Mouse (Mus musculus): ENCODE results near the gene Denr. TPM values are rescaled to one million over a fixed set of nuclear protein-coding genes. Genes with fewer than 3 reads are reported as not detected.

Gene Denr
- total and polyA plus RNA-seq, 2 experiments from 2014 or later = 5.9 to 112 TPM

- H3K27ac ChIP-seq (ENCODE audit: low read depth) = no peak overlapping the region
- no peaks in the 10 kb centered on the region for H3K9me3 ChIP-seq (replicated peaks; ENCODE audit: control insufficient read depth, low read length)
- no peaks in the 10 kb centered on the region for H3K4me1 ChIP-seq (ENCODE audit: control insufficient read depth, insufficient read depth)
- no peaks in the 10 kb centered on the region for H3K27me3 ChIP-seq (ENCODE audit: control insufficient read depth, insufficient read depth, low read length)
- no peak overlapping the region for H3K9ac ChIP-seq (replicated peaks; ENCODE audit: low read depth, low read length)
- ATAC-seq (ENCODE audit: insufficient read depth, low read depth) (no peak), DNase-seq (ENCODE audit: low spot score) (no peak)
- no peak overlapping the region for H3K4me2 ChIP-seq (ENCODE audit: low read depth, low read length)
- H3K36me3 ChIP-seq (replicated peaks; ENCODE audit: control insufficient read depth, insufficient read depth, low read length) = no peaks in the 10 kb centered on the region
- WGBS = 70% methylated on average over 7 of the region's 7 CpGs
- no peak overlapping the region for H3K4me3 ChIP-seq (ENCODE audit: low read depth, low read length)
- TF ChIP-seq CTCF (IDR thresholded peaks at IDR 0.05; ENCODE audit: low read depth) (no peak), EP300 (IDR thresholded peaks at IDR 0.05; ENCODE audit: low read depth) (no peak)
Observed at GRCm38 (mm10) chr5:123883891-123884290, 23.1 kb upstream of the Denr start.

DNA sequence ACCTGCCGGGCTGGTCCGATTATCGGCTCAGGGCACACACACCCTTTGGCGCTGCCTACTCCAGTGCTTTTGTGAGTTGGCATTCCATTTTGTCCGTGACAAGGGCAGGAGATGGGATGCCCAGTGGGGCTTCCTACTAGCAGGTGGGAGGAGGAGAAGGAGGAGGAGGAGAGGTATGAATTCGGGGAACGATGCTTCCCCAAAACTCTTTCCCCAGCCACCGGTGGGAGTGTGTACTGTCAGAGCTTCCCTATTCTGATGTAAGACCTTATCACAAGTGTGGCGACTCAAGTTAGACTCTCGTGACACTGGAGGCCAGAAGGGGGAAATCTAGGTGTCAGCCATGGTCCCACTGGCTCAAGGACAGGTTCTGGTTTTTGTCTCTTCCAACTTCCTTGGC is 22.6 kb upstream of the Denr start:
- WGBS = 54% methylated on average over 10 of the region's 10 CpGs
- TF ChIP-seq CTCF (IDR thresholded peaks at IDR 0.05; ENCODE audit: low read depth) (no peak), EP300 (IDR thresholded peaks at IDR 0.05; ENCODE audit: low read depth) (no peak)
- H3K27me3 ChIP-seq (ENCODE audit: control insufficient read depth, insufficient read depth, low read length) = no peaks in the 10 kb centered on the region
- no peak overlapping the region for H3K4me2 ChIP-seq (ENCODE audit: low read depth, low read length)
- no peak overlapping the region for H3K4me3 ChIP-seq (ENCODE audit: low read depth, low read length)
- ATAC-seq (ENCODE audit: insufficient read depth, low read depth) (no peak), DNase-seq (ENCODE audit: low spot score) (no peak)
- H3K27ac ChIP-seq (ENCODE audit: low read depth) = no peak overlapping the region
- H3K36me3 ChIP-seq (replicated peaks; ENCODE audit: control insufficient read depth, insufficient read depth, low read length) = no peaks in the 10 kb centered on the region
- H3K9ac ChIP-seq (replicated peaks; ENCODE audit: low read depth, low read length) = no peak overlapping the region
- no peaks in the 10 kb centered on the region for H3K9me3 ChIP-seq (replicated peaks; ENCODE audit: control insufficient read depth, low read length)
- H3K4me1 ChIP-seq (ENCODE audit: control insufficient read depth, insufficient read depth) = no peaks in the 10 kb centered on the region

DNA sequence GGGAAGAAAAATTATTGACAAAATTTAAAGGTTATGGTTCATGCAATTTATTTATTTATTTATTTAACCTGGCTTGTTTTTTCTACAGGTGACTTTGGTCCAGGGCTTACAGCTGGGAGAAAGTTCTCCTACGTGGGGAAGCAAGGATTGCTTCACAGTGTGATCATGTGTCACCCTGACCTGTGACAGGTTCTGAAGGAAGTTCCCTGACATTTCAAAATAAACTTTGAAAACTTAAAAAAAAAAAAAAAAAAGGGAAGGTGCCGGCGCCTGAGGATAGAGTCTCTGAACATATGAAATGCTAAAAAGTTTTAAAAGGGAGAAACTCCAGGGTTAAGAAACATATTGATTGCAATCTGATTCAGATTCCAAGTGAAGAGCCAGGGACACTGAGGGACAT is 20.6 kb upstream of the Denr start:
- H3K4me1 ChIP-seq (ENCODE audit: control insufficient read depth, insufficient read depth) = no peaks in the 10 kb centered on the region
- ATAC-seq (ENCODE audit: insufficient read depth, low read depth) (no peak), DNase-seq (ENCODE audit: low spot score) (no peak)
- no peaks in the 10 kb centered on the region for H3K36me3 ChIP-seq (replicated peaks; ENCODE audit: control insufficient read depth, insufficient read depth, low read length)
- H3K9ac ChIP-seq (replicated peaks; ENCODE audit: low read depth, low read length) = no peak overlapping the region
- no peak overlapping the region for H3K4me3 ChIP-seq (ENCODE audit: low read depth, low read length)
- TF ChIP-seq CTCF (IDR thresholded peaks at IDR 0.05; ENCODE audit: low read depth) (no peak), EP300 (IDR thresholded peaks at IDR 0.05; ENCODE audit: low read depth) (no peak)
- WGBS = 69% methylated on average over 3 of the region's 3 CpGs
- no peaks in the 10 kb centered on the region for H3K9me3 ChIP-seq (replicated peaks; ENCODE audit: control insufficient read depth, low read length)
- no peak overlapping the region for H3K4me2 ChIP-seq (ENCODE audit: low read depth, low read length)
- no peak overlapping the region for H3K27ac ChIP-seq (ENCODE audit: low read depth)
- no peaks in the 10 kb centered on the region for H3K27me3 ChIP-seq (ENCODE audit: control insufficient read depth, insufficient read depth, low read length)

DNA sequence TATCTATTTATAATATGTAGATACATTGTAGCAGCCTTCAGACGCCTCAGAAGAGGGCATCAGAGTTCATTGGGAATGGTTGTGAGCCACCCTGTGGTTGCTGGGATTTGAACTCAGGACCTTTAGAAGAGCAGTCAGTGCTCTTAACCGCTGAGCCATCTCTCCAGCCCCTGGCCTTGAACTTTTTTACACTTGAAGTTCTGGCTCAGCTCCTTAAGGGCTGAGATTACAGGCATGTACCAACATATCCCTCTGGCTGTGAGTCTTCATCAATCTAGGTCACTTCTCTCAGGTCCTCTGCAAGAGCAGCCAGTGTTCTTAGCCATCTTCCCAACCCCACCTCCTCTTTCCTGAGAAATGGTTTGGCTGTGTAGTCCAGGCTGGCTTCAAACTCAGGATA is 16.7 kb upstream of the Denr start:
- TF ChIP-seq CTCF (IDR thresholded peaks at IDR 0.05; ENCODE audit: low read depth) = no peak
- TF ChIP-seq EP300 (IDR thresholded peaks at IDR 0.05; ENCODE audit: low read depth) = no peak
- 62% methylated on average over 2 of the region's 2 CpGs for WGBS
- ATAC-seq (ENCODE audit: insufficient read depth, low read depth) = no peak
- DNase-seq (ENCODE audit: low spot score) = no peak
- Histone ChIP-seq H3K27ac (ENCODE audit: low read depth) (no peak overlapping the region), H3K27me3 (ENCODE audit: control insufficient read depth, insufficient read depth, low read length) (no peaks in the 10 kb centered on the region), H3K9ac (replicated peaks; ENCODE audit: low read depth, low read length) (no peak overlapping the region), H3K9me3 (replicated peaks; ENCODE audit: control insufficient read depth, low read length) (no peaks in the 10 kb centered on the region), H3K4me2 (ENCODE audit: low read depth, low read length) (no peak overlapping the region), H3K36me3 (replicated peaks; ENCODE audit: control insufficient read depth, insufficient read depth, low read length) (no peaks in the 10 kb centered on the region), H3K4me1 (ENCODE audit: control insufficient read depth, insufficient read depth) (no peaks in the 10 kb centered on the region), H3K4me3 (ENCODE audit: low read depth, low read length) (no peak overlapping the region)

- Histone ChIP-seq H3K9me3 (replicated peaks; ENCODE audit: control insufficient read depth, low read length) (no peaks in the 10 kb centered on the region), H3K4me1 (ENCODE audit: control insufficient read depth, insufficient read depth) (no peaks in the 10 kb centered on the region), H3K36me3 (replicated peaks; ENCODE audit: control insufficient read depth, insufficient read depth, low read length) (no peaks in the 10 kb centered on the region), H3K4me3 (ENCODE audit: low read depth, low read length) (no peak overlapping the region), H3K27me3 (ENCODE audit: control insufficient read depth, insufficient read depth, low read length) (no peaks in the 10 kb centered on the region), H3K27ac (ENCODE audit: low read depth) (no peak overlapping the region), H3K9ac (replicated peaks; ENCODE audit: low read depth, low read length) (no peak overlapping the region), H3K4me2 (ENCODE audit: low read depth, low read length) (no peak overlapping the region)
- DNase-seq (ENCODE audit: low spot score) (no peak), ATAC-seq (ENCODE audit: insufficient read depth, low read depth) (no peak)
- WGBS = 64% methylated on average over 5 of the region's 5 CpGs
- TF ChIP-seq CTCF (IDR thresholded peaks at IDR 0.05; ENCODE audit: low read depth) = no peak
- TF ChIP-seq EP300 (IDR thresholded peaks at IDR 0.05; ENCODE audit: low read depth) = no peak
Observed at GRCm38 (mm10) chr5:123890987-123891386, 16.0 kb upstream of the Denr start.

DNA sequence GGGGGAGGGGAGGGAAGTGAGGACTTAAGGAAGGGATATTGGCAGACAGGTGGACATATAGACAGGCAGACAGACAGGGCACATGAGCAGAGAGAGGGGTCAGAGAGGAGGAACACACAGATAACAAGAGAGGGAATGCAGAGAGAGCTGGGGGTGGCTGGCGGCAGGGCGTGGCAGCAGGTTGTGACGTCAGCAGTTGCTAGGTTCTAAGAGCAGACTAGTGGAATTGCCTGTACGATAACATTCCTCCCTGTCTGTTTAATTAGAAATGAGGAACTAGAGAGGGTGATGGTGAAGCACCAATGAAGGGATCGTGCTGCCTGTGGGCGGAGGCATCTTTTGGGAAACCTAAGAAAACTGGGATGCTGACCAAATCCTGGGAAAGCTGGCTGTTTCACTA is 15.3 kb upstream of the Denr start:
- no peak overlapping the region for H3K27ac ChIP-seq (ENCODE audit: low read depth)
- H3K9ac ChIP-seq (replicated peaks; ENCODE audit: low read depth, low read length) = no peak overlapping the region
- ATAC-seq (ENCODE audit: insufficient read depth, low read depth) = no peak
- no peaks in the 10 kb centered on the region for H3K36me3 ChIP-seq (replicated peaks; ENCODE audit: control insufficient read depth, insufficient read depth, low read length)
- WGBS = 37% methylated on average over 6 of the region's 6 CpGs
- peak; percentile 66 for DNase-seq (ENCODE audit: low spot score)
- H3K27me3 ChIP-seq (ENCODE audit: control insufficient read depth, insufficient read depth, low read length) = no peaks in the 10 kb centered on the region
- H3K9me3 ChIP-seq (replicated peaks; ENCODE audit: control insufficient read depth, low read length) = no peaks in the 10 kb centered on the region
- H3K4me2 ChIP-seq (ENCODE audit: low read depth, low read length) = 0 out of 2 replicates have a peak overlapping the region, but pooled peaks have one; percentile 7
- no peak for TF ChIP-seq EP300 (IDR thresholded peaks at IDR 0.05; ENCODE audit: low read depth)
- TF ChIP-seq CTCF (IDR thresholded peaks at IDR 0.05; ENCODE audit: low read depth) = no peak
- no peaks in the 10 kb centered on the region for H3K4me1 ChIP-seq (ENCODE audit: control insufficient read depth, insufficient read depth)
- H3K4me3 ChIP-seq (ENCODE audit: low read depth, low read length) = no peak overlapping the region
